Mouse (Mus musculus) megakaryocyte progenitor cell, adult 5-6 weeks (primary cell): ENCODE data around the gene Plxna4. TPM values are rescaled to one million over a fixed set of nuclear protein-coding genes. Genes with fewer than 3 reads are reported as not detected.

Source experiments
- ATAC-seq: replicated peaks from 2 replicates; pipeline ENCODE4 v1.8.0; 2016; ENCODE audit warnings: mild to moderate bottlenecking, moderate TSS enrichment, inconsistent platforms; ENCODE audit not compliant: poor library complexity
- total RNA-seq, 2 experiments: library from RNA; stranded (forward) in 1 of 2; stranded (reverse) in 1 of 2; fragments of 157-497, 149-512 nt in 1 of 2; fragments of 200-1000 nt in 1 of 2; gene quantifications; 2 replicates each; pipeline versions ENCODE4 v1.2.3 to v1.2.4; 2015 to 2017

The Plxna4 gene
- total RNA-seq, 2 experiments from 2014 or later, result under 0.01 to 0.05 TPM

GRCm38 (mm10) chr6:32266085-32266484, 321.9 kb downstream of the Plxna4 start:
- ATAC-seq, result no peak

DNA sequence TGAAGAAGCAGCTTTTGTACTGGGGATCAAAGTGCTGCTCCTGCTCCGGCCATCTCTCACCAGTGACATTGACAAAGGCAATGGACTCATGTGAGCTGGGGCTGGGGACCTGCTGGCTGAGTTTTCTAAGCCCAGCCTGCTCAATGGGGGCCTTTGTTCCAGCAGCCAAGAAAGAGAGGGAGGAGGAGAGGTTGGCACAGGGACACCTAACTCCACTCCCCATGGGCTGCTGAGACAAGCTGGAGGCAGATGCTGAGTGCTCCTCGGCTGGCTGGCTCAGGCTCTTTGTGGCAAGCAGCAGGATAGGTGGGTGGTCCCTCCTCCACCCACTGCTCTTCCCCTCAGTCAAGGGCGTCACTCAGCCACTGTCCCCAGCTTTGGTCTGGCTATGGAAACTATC, 326.7 kb downstream of the Plxna4 start:
- no peak for ATAC-seq

DNA sequence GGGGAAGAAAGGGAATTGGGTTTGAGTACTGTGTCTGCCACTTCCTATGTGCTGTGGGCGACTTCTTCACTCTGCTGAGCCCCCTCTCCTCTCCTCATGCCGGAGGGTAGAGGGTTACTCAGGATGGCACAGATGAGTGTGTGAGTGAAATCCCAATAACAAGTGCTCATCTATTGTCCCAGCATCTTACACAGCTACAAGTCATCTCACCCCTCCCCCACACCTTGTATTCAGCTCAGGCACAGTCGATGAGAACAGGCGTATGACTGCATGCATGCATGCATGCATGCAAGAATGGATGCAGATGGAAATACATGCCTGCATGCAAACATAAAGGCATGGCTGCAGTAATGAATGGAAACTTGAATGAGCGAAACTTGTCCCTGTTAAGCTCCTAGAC, 327.7 kb downstream of the Plxna4 start:
- ATAC-seq, result no peak

DNA sequence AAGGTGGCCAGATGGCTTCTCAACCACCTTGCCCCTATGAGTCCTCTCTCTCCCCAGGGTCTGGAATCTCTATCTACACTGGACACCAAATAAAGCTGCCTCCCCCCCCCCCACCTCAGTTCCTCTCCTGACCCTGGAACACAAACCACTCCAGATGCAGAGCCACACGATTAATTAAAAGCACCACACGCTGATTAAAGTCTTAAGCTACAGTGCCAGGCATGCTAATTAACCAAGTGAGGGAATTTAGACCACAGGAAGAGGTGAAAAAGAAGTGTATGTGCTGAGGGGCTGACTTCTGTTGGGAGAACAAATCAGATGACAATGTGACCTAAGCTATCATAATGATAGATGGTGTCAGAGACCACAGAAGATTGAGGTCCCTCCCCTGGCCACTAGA, 332.8 kb downstream of the Plxna4 start:
- ATAC-seq, result no peak

- no peak for ATAC-seq
Observed at GRCm38 (mm10) chr6:32252168-32252567, 335.8 kb downstream of the Plxna4 start.

DNA sequence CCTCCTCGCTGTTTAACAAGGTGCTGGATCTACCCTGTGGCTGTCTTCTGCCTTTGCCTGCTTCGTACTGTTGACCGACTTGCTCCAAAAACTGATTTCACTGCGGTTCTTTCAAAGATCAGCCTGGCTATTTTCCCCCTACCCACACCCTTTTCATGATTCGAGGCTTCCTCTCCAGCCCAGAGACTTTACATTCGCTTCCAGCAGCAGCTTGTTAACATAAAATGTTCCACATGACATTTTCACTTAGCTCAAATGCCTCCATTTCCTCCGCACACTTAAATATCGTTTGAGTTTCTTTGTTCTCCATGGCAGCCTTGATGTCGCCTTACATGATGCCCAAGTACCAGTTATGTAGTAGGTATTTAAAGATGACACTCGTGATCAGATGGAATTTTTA, 336.3 kb downstream of the Plxna4 start:
- ATAC-seq, result no peak

- ATAC-seq, result no peak
Observed at GRCm38 (mm10) chr6:32246036-32246435, 342.0 kb downstream of the Plxna4 start.

GRCm38 (mm10) chr6:32243040-32243439, 345.0 kb downstream of the Plxna4 start:
- no peak for ATAC-seq

DNA sequence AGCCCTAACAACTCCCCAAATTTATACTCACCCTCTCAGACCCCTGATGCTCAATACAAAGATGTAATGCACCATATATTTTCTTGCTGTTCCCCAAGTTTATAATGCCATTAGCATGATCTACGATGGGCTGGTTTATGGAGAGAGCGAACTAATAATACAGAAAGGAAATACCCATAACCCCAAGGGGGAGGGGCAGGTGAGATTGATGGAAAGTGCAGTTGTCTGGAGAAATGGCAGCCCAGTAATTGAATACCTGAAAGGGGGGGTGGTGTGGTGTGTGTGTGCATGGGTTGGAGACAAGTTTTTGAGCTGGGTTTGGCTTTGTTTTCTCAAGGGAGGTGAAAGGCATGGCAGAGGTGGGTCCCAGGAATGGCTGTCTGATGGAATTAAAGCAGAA, 356.6 kb downstream of the Plxna4 start:
- ATAC-seq, result no peak

- ATAC-seq, result no peak
Observed at GRCm38 (mm10) chr6:32226636-32227035, 361.4 kb downstream of the Plxna4 start.

- ATAC-seq, result no peak
Observed at GRCm38 (mm10) chr6:32224007-32224703, 363.8 kb downstream of the Plxna4 start.

- no peak for ATAC-seq
Observed at GRCm38 (mm10) chr6:32220765-32221164, 367.2 kb downstream of the Plxna4 start.

DNA sequence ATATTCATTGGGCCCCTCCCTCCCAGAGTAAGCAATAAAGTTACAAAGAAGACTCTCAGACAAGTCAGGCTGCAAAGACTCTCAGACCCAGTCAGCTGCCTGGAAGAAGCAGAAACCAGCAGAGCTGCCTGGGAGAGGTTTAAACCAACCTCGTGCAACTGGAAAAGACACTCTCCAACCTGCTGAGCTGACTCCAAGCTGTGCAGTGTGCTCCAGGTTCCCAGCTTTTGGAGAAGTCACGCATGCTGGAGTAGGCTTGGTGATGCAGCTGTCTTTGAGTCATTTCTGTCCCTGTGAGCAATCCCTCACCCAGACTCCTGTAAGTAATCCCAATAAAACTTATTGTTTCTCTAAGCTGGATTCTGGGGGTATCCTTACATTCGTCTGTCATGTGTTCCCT, 369.4 kb downstream of the Plxna4 start:
- ATAC-seq, result no peak

GRCm38 (mm10) chr6:32212439-32212838, 375.6 kb downstream of the Plxna4 start:
- ATAC-seq, result no peak

DNA sequence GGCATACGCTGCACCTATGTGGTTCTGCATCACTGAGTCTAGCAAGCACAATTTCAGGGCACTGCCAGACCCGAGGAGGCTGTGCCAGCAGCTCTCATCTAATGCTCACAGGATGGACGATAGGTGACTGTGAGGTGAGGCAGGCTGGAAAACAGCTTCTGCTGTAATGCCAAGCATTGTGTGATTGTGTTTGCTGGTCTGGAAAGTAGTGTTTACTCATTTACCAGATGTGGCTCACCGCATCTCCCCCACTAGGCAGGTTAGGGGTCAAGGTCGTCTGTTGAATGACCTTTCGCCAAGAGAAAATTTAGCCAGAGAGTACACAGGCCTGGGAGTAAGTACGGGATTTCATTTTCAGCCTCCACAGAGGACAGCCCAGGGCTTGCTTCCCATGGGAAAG, 377.9 kb downstream of the Plxna4 start:
- ATAC-seq, result no peak

- ATAC-seq, result no peak
Observed at GRCm38 (mm10) chr6:32208951-32209350, 379.0 kb downstream of the Plxna4 start.

GRCm38 (mm10) chr6:32204253-32204652, 383.7 kb downstream of the Plxna4 start:
- no peak for ATAC-seq

DNA sequence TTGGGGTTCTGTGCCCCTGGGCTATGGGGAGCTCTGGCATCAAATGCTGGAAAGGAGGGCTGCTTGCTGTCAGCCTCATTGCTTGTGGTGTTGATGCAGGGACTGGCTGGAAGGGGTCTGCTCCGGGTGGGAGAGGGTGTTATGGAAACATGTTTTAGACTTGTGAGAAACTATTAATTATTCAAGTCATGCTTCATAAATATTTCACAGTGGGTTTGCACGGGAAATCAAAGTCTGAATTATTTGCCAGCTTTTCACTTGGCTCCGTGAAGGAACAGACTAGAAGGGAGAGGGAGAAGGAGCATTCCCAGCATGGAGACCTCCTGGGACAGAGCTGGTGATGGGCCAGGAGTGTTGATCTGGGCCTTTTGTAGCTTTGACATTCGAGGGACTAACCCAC, 384.6 kb downstream of the Plxna4 start:
- no peak for ATAC-seq

- no peak for ATAC-seq
Observed at GRCm38 (mm10) chr6:32202664-32203192, 385.3 kb downstream of the Plxna4 start.

- ATAC-seq, result no peak
Observed at GRCm38 (mm10) chr6:32201506-32201905, 386.5 kb downstream of the Plxna4 start.

DNA sequence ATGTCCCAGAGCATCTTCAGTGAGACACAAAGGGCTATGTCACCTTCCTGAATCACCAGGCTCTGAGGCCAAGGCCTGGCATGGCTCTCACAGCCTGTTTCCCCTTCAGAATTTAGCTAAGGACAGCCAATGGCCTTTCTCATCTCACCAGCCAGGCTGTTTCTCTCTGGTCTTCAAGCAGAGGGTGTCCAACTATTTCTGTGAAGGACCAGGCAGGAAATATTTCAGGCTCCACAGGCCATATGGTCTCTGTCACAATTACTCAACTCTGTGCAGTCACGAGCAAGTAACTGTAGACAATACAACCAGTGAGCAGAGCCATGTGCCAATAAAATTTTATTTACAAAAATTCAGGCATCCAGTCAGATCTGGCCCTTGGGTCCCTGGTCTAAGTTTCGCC, 388.4 kb downstream of the Plxna4 start:
- no peak for ATAC-seq

- no peak for ATAC-seq
Observed at GRCm38 (mm10) chr6:32196913-32197312, 391.1 kb downstream of the Plxna4 start.

GRCm38 (mm10) chr6:32193046-32193445, 394.9 kb downstream of the Plxna4 start:
- ATAC-seq, result no peak
